In genomic region chr10:28078270-28078669, GRCm38 (mm10) we compare ENCODE assay signal across 11 mouse cellular contexts. TPM values are rescaled to one million over a fixed set of nuclear protein-coding genes. Genes with fewer than 3 reads are reported as not detected.
DNase-seq lines count a peak whose midpoint lies in the region; ATAC-seq and TF ChIP-seq lines count a peak whose summit lies in the region.
"Had no signal": no experiment of that assay in that cellular context is flagged by ENCODE, and none has a peak within 500 bp of the region (broad histone marks: within the 10 kb centered on the region; RNA-seq: fewer than 3 reads in every experiment).

No protein-coding gene starts in this region.

- WGBS in heart, adult 2 months = 88% methylated on average over 1 of the region's 1 CpGs
- WGBS in heart, embryonic 11.5 days (ENCODE audit: insufficient replicate concordance) = 85% methylated on average over 1 of the region's 1 CpGs
- 76% methylated on average over 1 of the region's 1 CpGs for WGBS in midbrain, embryonic 15.5 days

- DNase-seq in heart, adult 2 months = no peak
- DNase-seq in left cerebral cortex, adult 2 months (ENCODE audit: extremely low spot score in 1 of 2, low spot score in 2 of 2) = no peak
- DNase-seq in left cerebral cortex, adult 18-20 months (ENCODE audit: low spot score in 2 of 2) = no peak
- DNase-seq in NIH3T3 (ENCODE audit: low read depth) = peak; percentile 44
- no peak for DNase-seq in right cerebral cortex, adult 18-20 months
- no peak for DNase-seq in thymus, postnatal 36 days
- DNase-seq: adrenal gland, postnatal 14 days; kidney, postnatal 36 days had no signal

- TF ChIP-seq EP300 in heart, adult 2 months (IDR thresholded peaks at IDR 0.05; ENCODE audit: insufficient read depth, low read depth, low read length) = no peak

- intact Hi-C loops in heart, adult 2 months (cut with DNase I) = no loop called here
- intact Hi-C loops in left cerebral cortex, adult 2 months (cut with DNase I) = loop anchor here (5.0 to 10.0 kb wide), 3 partner anchors 34 to 943 kb away; no protein-coding TSS in a partner anchor

- no peak overlapping the region for H3K27ac ChIP-seq in heart, adult 2 months
- H3K27ac ChIP-seq in heart, embryonic 11.5 days (ENCODE audit: low read depth, low read length) = no peak overlapping the region
- no peak overlapping the region for H3K27ac ChIP-seq in left cerebral cortex, adult 2 months
- no peak overlapping the region for H3K27ac ChIP-seq in midbrain, embryonic 15.5 days
- H3K27ac ChIP-seq: liver, embryonic 14.5 days had no signal

- H3K36me3 ChIP-seq in heart, adult 2 months (ENCODE audit: control insufficient read depth, insufficient read depth, low read length) = no peaks in the 10 kb centered on the region; the same call in 1 of the 2 replicates
- H3K36me3 ChIP-seq in heart, embryonic 11.5 days (ENCODE audit: control insufficient read depth, insufficient read depth, low read length) = no peaks in the 10 kb centered on the region
- no peaks in the 10 kb centered on the region for H3K36me3 ChIP-seq in midbrain, embryonic 15.5 days (replicated peaks)

- TF ChIP-seq CTCF in heart, adult 2 months (IDR thresholded peaks at IDR 0.05) = peak; percentile 55
- peak; percentile 38 for TF ChIP-seq CTCF in left cerebral cortex, adult 2 months (IDR thresholded peaks at IDR 0.05)

- no peaks in the 10 kb centered on the region for H3K27me3 ChIP-seq in heart, adult 2 months (ENCODE audit: control insufficient read depth, insufficient read depth, low read length)
- H3K27me3 ChIP-seq in heart, embryonic 11.5 days (ENCODE audit: control insufficient read depth, insufficient read depth, low read length) = no peaks in the 10 kb centered on the region
- H3K27me3 ChIP-seq in midbrain, embryonic 15.5 days (replicated peaks) = no peaks in the 10 kb centered on the region

- no peak for ATAC-seq in heart, embryonic 11.5 days (replicated peaks; ENCODE audit: insufficient number of reproducible peaks, low FRiP score, low TSS enrichment)
- no peak for ATAC-seq in midbrain, embryonic 15.5 days (replicated peaks)

- no peaks in the 10 kb centered on the region for H3K79me2 ChIP-seq in heart, adult 2 months (replicated peaks; ENCODE audit: control insufficient read depth, insufficient read depth, low read length)

- H3K4me3 ChIP-seq in heart, adult 2 months = no peak overlapping the region
- no peak overlapping the region for H3K4me3 ChIP-seq in heart, embryonic 11.5 days (ENCODE audit: low read depth, low read length)
- 0 out of 2 replicates have a peak overlapping the region, but pooled peaks have one; percentile 13 for H3K4me3 ChIP-seq in left cerebral cortex, adult 2 months
- no peak overlapping the region for H3K4me3 ChIP-seq in midbrain, embryonic 15.5 days

- no peak overlapping the region for H3K9ac ChIP-seq in heart, adult 2 months (ENCODE audit: low read depth, low read length)
- H3K9ac ChIP-seq in heart, embryonic 11.5 days (ENCODE audit: low read depth, low read length) = no peak overlapping the region
- no peak overlapping the region for H3K9ac ChIP-seq in midbrain, embryonic 15.5 days
- H3K9ac ChIP-seq: liver, embryonic 14.5 days had no signal

- H3K4me1 ChIP-seq in heart, adult 2 months (ENCODE audit: control insufficient read depth, insufficient read depth, low read length) = no peaks in the 10 kb centered on the region; the same call in 1 of the 2 replicates
- peaks cover 10% of the 10 kb centered on the region; the same call in 1 of the 2 replicates for H3K4me1 ChIP-seq in heart, embryonic 11.5 days (ENCODE audit: control insufficient read depth, insufficient read depth, low read length)
- H3K4me1 ChIP-seq in midbrain, embryonic 15.5 days = peaks cover 19% of the 10 kb centered on the region

- H3K9me3 ChIP-seq in heart, embryonic 11.5 days (replicated peaks; ENCODE audit: control insufficient read depth, low read length) = no peaks in the 10 kb centered on the region
- H3K9me3 ChIP-seq in midbrain, embryonic 15.5 days = no peaks in the 10 kb centered on the region

- TF ChIP-seq POLR2A in heart, adult 2 months (IDR thresholded peaks at IDR 0.05; ENCODE audit: insufficient read depth, low read depth, low read length) = no peak

- H3K4me2 ChIP-seq in heart, embryonic 11.5 days = no peak overlapping the region
- H3K4me2 ChIP-seq in midbrain, embryonic 15.5 days = peak overlapping the region; percentile 17; the same call in 1 of the 2 replicates

RNA-seq across cellular contexts. Expression of gene Ptprk, which starts 3.6 kb away (rescaled TPM):
- 10 to 100 TPM; 20.0 to 21.0 TPM for total RNA-seq in heart, adult 2 months (2021)
- 8.6 and 12.2 TPM in 2 replicates for polyA plus RNA-seq in heart, adult 2 months (2012; rRNA removed)
- 35.5 and 42.1 TPM in 2 replicates for polyA plus RNA-seq in heart, embryonic 11.5 days (2014; fragmentation: Nextera tagmentation; extraction: Ambion mirVana)
- 10 to 100 TPM; 82.2 to 85.5 TPM for total RNA-seq in left cerebral cortex, adult 2 months (2021)
- total RNA-seq in left cerebral cortex, adult 18-20 months (2021) = 10 to 100 TPM; 61.4 to 62.5 TPM
- polyA plus RNA-seq in midbrain, embryonic 15.5 days (2015; fragmentation: Nextera tagmentation; extraction: Ambion mirVana) = 32.4 and 33.3 TPM in 2 replicates
